Mouse (Mus musculus) spleen, adult 12 weeks (tissue): ENCODE results near the gene Aifm1.

ENCODE experiments used
- DNase-seq: peaks from one replicate; pipeline ENCODE4 v3.0.0; 2022; ENCODE audit warnings: low spot score

Gene Aifm1

DNA sequence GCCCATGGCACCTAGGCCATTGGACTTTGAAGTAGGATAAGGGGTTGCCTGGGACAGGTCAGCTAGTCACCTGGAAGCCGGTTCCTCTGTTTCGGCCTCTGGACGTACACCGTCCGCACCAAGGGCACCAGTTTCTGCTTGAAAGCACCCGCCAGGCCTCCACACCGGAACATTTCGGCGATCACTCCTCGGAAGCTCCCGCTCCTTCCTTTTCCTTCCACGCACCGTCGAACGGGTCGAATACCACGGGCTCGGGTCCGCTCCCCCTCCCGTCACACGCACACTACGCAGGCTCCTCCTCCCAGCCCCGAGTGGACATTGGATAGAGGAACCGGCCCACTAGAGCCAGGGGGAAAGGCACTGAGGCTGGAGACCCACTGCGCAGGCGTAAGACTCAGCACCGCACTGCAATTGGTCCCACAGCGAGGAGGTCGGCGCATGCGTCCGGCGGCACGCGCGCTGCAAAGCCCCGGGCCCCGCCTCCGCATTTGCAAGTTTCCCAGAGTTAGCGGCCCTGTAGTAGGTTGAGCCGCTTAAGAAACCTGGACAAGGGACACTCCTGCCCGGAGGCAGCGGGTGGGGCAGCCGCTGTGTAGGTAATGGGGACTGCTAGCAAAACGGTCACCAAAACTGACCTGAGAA is at the start of gene Aifm1:
Gene Aifm1, minus strand, starts transcription at position 398 of the 642 bp plus-strand sequence.
- peak; percentile 81 for DNase-seq

DNA sequence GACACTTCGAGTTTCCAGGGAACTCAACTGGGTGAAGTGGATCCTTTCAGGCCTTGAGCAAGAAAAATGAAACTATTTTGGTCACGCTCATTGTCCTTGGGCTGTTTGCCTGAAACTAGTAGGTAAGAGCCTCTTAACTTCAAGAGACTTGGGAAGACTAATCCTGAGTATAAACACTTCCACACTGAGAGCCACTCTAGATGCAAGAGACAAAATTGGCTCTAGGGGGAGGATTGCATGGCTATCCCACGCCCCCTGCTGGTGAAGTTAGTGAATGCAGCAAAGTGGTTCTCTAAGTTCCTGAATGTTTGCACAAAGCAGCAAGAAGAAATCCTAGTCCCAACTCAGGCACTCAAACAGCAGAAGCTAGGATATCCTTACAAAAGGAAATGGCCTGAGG is 18.8 kb upstream of the Aifm1 start:
- DNase-seq, result peak; percentile 43

DNA sequence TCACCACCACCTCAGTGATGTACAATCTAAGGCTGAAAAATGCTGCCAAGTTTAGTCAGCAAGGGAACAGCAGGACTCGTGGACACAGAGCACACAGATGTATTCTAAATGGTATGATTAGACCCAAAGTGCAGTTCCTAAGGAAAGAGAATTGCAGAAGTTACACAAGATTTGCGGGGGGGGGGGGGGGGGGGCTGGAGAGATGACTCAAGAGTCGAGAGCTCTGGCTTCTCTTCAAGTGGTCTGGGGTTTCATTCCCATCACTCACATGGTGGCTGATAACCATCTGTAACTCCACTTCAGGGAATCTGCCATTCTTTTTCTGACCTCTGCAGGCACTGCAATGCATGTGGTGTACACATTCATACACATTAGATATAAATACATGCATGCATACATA is 13.1 kb upstream of the Aifm1 start:
- no peak for DNase-seq

DNA sequence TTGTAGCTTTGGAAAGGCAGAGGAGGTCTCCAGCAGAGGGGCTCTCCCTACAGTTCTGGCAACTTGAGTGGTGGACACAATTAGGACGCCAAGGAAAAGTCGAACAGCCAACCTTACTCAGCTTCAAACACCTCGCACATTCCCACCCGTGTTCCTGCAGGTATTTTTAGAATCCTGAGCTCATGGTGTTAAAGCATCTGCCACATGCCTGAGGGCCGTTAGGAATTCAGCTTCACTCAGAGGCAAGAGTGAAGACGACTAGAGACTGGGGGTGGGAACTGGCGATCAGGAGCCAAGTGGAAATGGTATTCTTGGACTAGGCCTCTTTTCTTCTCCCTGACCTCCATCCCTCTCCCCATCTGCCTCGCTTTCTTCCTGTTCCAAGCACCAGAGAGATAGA is 12.5 kb upstream of the Aifm1 start:
- no peak for DNase-seq

DNA sequence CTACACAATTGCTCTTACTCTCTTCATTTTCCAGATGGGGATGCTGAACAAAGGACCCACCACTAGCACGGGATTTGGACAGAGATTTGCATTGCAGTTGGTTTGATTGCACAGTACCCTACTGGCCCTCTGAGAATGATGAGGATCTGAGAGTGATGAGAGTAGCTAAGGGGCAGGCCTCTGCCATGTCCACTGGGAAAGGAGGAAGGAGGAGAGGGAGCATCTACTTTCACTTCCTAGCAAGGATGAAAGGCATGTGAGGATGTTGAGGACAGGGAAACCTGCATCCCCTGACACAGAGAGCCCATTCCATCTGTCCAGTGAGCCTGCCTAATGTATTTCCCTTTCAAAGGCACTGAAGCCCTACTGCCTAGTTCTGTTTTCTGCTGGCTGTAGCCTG is 12.0 kb upstream of the Aifm1 start:
- no peak for DNase-seq

DNA sequence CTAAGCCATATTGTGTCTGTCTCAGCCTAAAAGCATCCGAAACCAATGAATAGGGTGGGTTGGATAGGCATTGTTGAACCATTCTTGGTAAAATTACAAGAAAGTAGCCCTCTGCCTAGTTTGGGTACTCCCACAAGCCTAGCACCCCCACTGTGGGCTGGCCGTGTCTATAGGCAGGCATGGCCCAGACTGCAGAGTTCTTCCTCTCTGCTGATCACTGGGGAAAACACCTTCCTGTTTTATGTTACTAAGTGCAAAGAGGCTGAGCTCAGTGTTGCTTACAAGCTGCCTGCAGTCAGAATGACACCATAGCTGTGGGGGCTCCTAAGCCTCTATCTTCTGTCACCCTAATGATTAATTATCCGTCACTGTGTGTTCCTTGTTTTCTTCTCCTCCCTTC is 10.1 kb upstream of the Aifm1 start:
- no peak for DNase-seq

DNA sequence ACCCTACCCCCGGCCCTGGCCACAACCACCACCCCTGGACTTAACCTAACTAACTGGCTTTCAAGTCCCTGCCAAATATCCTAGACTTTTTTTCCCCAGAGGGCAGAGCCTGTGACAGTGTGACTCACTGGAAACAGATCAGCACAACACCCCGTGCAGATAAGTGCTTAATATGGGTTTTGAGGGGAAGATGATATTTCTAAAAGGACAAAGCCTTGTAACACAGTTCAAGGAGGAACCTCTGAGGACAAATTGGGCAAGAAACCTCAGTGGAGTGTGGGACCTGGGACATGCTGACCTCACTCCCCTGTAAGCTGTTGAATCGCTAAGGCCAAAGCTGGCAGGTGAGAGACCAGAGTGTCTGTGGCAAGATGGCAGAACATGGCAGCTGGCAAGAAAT is 8.3 kb upstream of the Aifm1 start:
- DNase-seq, result no peak

DNA sequence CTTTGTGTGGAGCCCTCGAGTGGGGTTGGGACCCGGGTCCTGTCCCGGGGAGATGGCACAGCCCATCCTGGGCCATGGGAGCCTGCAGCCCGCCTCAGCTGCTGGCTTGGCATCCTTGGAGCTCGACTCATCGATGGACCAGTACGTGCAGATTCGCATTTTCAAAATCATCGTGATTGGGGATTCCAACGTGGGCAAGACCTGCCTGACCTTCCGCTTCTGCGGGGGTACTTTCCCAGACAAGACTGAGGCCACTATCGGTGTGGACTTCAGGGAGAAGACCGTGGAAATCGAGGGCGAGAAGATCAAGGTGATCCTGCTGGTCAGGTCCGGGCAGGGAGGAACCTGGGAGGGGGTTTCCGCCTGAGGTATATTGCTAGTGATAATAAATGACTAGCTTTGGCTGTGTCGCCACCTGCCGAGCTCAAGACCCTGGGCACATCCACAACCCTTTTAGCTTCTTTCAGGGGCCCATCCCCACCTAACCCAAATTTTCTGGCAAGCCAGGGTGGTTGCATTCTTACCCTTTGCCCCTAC is 6.3 kb upstream of the Aifm1 start:
- no peak for DNase-seq

DNA sequence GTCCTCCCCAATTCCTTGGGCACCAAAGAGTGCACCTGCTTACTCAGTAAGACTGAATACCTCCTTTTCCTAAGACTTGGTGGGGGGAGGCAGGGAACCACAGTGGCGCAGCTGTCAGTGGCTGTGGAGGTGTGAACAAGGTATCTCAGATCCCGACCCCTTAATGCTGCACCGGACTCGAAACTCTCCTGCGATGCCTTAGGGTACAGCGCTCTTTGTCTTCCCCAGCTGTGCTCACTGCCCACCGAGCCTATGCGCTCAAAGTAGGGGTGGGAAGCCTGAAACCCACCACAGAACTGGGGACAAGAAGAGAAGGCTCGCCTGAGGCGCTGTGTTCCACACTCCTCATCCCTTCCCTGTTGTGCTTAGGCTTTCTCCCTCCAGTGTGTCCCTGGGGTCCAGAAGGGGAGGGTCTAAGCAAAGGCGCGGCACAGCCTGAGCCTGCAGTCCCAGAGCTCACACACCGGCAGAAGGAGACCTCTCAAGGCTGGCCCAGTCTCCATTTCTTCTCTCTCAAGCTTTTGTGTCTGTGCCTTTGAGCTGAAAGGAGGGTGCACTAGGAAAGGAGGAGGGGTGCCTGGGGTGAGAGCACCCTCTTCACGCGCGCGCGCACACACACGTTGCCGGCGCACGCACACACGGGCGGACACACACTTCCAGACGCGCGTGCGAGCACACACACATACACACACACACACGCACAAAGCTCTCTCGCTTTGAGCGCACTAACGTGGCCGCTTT is 5.6 kb upstream of the Aifm1 start, which contains the start of gene Rab33a:
Gene Rab33a, plus strand, starts transcription at position 478 of the 741 bp plus-strand sequence.
- DNase-seq, result no peak

DNA sequence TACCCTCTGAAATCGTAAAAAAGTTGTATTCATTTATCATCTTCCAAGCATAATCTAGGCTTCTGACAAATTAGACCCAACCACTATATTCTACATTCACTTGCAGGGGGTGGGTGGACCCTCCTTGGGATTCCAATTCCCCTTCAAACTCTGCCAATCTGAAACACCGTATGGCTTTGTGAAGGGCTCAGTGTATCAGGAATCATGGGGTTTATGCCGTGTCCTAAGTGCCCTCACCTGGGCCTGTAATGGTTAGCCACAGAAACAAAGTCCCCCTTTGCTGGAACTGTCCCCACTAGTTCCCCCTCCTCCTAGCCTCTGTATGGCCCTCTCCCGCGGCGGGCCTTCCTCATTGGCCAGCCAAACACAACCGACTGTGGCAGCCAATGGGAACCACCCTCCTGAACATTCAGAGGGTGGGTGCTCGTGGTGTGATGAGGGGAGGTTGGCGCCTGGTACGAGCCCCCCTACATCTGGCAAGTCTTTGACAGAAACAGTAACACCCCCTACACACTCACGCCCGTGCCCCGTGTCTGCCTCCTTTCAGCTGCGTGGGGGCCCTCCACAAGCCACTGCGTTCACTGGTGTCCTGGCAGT is 4.9 kb upstream of the Aifm1 start:
- DNase-seq, result no peak

DNA sequence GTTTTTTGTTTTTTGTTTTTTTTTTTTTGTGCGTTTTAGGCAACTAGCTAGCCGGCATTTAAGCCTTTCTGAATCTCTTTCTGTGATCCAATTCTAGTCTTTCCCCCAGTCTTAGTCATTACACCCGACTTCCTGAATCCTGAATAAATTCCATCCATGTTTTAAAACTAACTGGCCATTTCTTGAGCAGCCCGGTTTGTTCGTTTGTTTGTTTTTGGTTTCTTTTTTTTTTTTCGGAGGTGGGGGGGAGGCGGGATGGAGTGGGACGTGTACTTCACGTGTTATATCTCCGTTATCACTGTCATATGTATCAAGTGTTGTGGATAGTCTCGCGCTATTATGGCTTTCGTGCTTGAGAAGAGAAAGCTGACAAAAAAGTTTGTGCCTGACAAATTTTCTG is 461 bp upstream of the Aifm1 start:
- no peak for DNase-seq

DNA sequence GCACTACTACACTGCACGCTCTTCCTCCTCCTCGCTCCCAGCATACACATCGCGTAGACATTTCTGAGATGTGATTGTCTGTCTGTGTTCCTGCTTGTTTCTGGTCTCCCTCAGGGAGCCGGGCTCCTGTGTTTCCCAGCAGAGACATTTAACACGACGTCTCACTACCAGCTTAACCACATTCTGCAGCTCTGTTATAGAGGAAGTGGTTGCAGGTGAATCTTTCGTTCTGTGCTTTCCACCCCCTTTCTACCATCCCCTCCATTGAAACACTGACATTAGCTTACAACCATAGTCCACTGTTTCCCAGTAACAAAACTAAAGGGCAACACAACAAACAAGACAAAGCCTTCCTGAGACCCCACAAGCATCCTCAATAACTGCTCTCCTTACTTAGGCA is 19.6 kb downstream of the Aifm1 start:
- DNase-seq, result no peak

DNA sequence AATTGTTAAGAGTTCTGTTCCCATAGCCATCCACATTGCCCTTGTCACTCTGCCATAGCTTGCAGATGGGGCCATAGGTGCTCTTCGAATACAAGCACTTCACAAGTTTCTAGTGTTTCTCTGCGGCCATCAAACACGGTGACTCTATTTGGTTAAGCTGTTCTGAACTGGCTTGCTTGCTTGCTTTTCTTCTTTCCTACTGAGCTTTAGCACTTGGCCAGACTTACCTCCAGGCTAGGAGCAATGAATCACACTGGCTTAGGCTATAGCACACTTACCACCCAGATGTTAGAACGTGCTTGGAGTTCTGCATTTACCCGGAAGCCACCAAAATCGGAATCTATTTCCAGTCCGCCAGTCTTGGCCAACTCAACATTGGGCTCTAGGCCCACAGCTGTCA is 31.7 kb downstream of the Aifm1 start:
- DNase-seq, result no peak

DNA sequence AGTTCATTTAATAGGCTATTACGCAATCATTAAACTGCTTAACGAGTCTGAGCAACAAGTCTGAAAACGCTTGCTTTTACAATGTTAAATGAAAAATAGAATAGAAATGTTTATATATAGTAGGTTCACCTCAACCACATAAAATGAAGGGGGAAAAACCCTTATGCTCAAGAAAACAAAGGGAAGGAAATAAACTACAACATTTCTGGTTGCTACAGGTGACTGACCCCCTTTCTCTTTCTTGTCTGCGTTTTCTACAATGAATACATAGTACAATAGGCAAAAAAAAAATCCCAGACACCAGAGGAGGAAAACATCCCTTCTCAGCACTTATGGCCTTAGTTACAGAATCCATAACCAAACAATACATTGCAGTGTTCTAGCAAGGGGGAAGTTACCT is 32.3 kb downstream of the Aifm1 start:
- DNase-seq, result no peak

DNA sequence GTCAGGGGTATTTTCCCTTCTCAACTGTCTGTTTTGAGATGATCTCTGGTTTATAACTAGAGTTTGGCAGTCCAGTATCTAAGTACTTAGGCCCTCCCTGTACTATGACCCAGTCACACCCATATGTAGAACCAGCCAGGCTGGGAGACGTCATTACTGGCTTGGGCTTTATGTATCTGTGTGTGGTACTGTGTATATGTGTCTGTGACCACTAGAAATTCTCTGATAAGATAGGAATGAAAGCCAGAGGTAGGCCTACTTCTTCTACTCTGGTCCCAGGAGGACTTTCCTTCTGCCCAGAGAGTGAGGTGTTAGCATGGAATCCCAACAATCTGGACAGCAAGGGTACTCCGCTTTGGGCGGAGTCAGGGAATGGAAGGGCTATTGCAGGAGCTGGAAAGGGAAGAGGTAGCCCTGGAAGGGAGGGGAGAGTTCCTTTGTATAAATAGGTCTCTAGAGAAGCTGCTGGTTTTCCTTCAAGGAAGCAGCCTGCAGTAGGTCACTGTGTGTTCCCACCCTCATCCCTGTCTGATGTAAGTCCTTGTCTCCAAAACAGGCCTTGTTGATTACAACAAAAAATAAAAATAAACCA is 45.9 kb downstream of the Aifm1 start:
- no peak for DNase-seq

DNA sequence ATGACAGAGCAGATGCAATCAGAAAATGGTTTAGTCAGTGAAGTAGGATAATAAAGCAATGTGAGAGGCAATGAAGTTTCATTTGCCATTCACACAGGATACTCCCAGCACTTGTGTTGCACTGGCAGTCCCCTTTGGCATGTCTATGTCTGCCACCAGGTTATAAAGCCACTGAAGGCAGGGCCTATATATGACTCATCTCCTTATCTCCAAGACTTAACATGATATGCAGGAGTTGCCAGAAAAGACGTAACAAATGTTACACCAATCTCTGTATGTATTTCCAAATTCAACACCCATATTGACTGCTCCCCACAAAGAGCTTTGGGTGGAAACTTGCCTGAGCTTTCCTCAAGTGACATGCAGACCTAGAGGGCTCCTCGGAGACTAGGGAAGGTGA is 47.2 kb downstream of the Aifm1 start:
- DNase-seq, result no peak

DNA sequence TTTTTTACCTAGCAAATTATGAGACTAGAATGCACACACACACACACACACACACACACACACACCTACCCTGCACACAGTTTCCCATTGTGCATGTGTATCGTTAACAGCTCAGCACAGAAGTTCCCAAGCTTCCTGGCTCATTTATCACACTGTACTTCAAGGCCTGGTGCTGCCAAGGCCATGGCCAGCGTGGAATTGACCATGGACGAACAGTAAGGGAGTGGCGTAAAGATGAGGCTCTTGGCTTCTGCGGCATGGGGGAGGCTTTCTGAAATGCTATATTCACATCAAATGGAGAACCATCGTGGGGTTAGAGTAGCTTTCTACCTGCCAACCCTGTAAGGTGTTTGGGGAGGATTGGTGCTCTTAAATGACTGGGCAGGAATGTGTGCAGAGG is 48.9 kb downstream of the Aifm1 start:
- no peak for DNase-seq

DNA sequence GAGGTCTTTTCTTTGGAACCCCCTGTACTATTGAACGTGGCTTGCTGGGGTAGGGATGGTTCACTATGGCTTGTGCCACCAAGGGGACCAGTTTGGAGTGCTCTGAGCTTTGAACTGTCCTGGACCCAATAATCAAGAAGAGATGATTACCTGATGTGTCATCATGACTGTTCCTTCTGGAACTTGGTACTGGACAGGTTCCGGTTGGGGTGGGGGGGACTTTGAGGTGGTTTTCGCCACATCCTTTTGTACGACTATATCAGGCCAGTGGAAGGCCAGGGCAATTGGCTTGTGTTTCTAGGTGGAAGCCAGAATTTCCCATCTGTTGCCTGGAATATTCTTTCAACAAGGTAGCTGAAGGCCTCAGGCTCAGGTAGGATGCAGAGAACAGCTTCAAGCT is 49.7 kb downstream of the Aifm1 start:
- DNase-seq, result no peak

DNA sequence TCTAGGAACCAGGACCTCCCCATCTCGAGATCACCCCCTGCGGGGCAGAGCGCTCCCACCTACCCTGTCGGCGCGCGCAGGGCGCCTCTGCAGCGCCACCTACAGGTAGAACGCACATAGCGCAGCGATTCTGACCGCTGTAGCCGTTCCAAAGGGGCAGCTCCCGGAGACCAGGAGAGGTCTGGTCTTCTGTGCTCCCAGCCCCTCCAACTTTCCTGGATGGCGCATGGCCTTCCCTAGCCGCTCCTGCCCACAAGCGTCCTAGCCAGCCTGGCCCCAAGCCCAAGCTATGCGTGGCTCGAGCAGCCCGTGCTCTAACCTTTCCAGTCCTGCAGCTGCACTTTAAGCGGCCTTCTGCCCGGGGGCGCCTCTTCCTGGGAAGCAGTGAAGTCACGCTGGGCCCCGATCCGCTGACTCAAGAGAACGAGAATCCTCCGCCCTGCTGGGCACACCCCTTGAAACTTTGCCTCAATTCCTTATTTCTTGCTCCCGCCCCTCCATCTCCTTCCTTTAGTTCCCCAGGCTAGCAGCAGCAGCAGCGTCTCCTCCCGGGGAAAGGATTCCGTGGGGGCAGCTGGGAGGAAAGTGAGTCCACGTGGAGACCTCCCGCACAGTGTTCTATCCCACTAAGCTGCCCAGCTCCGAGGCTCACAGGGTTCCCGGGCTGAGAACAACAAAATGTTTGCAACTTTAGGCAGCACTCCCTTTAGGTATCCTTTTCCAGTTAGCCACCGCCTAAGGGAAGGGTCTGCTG is 50.4 kb downstream of the Aifm1 start, which contains the start of gene Elf4:
Gene Elf4, minus strand, starts transcription at position 379 of the 754 bp plus-strand sequence.
- peak; percentile 42 for DNase-seq

DNA sequence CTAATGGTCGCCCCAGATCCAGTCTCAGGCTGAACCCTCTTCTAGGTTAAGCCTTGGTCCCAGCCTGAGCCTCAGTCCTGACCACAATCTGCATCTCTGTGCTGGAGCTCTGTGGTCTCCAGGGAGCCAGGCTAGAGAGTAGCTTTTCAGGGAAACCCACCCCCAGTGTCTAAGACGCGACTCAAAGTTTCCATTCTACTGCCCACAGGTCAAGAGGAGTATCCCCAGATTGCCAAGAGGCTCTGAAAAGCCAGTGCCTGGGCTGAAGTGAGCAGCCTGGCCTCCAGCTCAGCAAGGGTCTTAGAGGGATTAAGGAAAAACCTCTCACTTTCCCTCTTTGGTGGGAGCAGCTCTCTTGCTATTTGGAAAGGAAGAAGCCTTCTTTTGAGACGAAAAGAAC is 51.1 kb downstream of the Aifm1 start:
- DNase-seq, result no peak

DNA sequence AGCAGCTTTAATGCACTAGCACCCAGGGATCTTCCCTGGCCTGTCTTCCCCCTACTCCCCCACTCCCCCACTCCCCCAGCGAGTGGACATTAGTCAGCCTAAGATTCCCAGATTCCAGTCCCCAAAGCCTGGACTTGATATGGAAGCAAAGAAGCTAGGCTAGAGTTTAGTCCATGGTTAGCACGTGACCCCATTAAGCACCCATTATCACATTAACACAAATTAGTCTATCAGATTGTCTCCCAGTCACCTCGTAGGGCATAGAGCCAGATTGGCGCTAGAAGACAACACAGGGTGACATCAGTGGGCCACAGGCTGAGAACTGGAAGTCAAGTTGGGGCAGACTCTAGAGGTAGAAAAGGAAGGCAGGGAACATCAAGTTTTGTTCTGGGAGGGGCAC is 52.4 kb downstream of the Aifm1 start:
- DNase-seq, result no peak

DNA sequence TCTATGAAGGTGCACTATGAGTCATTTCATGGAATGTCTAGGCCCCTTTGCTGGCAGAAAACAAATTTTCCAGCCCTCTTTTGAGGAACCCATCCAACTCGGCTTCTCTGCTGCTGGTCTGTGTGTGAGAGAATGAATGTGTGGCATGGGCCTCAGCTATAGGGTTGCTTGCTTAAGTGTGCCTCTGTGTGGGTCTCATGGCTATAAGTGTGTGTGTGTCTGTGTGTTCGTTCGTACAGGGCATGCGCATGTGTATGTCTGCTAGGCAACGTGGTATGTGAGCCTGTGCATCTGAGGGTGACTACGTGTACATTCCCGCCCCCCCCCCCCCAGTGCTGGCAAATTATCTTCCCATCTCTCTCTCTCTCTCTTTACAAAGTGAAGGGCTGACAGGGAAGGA is 52.9 kb downstream of the Aifm1 start:
- DNase-seq, result no peak
